Mouse (Mus musculus) heart, postnatal 0 days (tissue): ENCODE measurements around the gene Ptpn11. TPM values are rescaled to one million over a fixed set of nuclear protein-coding genes. Genes with fewer than 3 reads are reported as not detected.

ENCODE experiments used
- ATAC-seq: fragments of 200-750 bp; cut with Nextera tagmentation; 2 replicates; pipeline ENCODE4 v1.8.0; 2017; ENCODE audit warnings: low read depth, moderate number of reproducible peaks, moderate library complexity; ENCODE audit not compliant: insufficient read depth
- DNase-seq: peaks from one replicate; pipeline ENCODE4 v3.0.0-alpha.2; 2016; ENCODE audit warnings: low spot score
- H3K27ac ChIP-seq: fragments of 300-500 bp; sonication (generic); 2 replicates; pipeline ENCODE4 v1.5.1; 2014; ENCODE audit warnings: low read depth, mild to moderate bottlenecking
- H3K27me3 ChIP-seq: fragments of 300-500 bp; sonication (generic); 2 replicates; pipeline ENCODE4 v1.6.1; 2014; ENCODE audit warnings: low read length, mixed read lengths; ENCODE audit not compliant: control insufficient read depth, insufficient read depth
- H3K36me3 ChIP-seq: fragments of 300-500 bp; sonication (generic); replicated peaks from 2 replicates; pipeline ENCODE4 v1.6.1; 2014; ENCODE audit warnings: low read length, mixed read lengths; ENCODE audit not compliant: control insufficient read depth, insufficient read depth
- H3K4me1 ChIP-seq: fragments of 300-500 bp; sonication (generic); 2 replicates; pipeline ENCODE4 v1.6.1; 2014; ENCODE audit warnings: antibody characterized with exemption; ENCODE audit not compliant: control insufficient read depth, insufficient read depth
- H3K4me2 ChIP-seq: fragments of 300-500 bp; sonication (generic); 2 replicates; pipeline ENCODE4 v1.6.1; 2014; ENCODE audit warnings: low read depth, mild to moderate bottlenecking, low read length, moderate library complexity
- H3K4me3 ChIP-seq: fragments of 300-500 bp; sonication (generic); 2 replicates; pipeline ENCODE4 v1.5.1; 2014; ENCODE audit warnings: low read depth, low read length
- H3K9ac ChIP-seq: fragments of 300-500 bp; sonication (generic); replicated peaks from 2 replicates; pipeline ENCODE4 v1.6.1; 2014; ENCODE audit warnings: low read depth, low read length, mixed read lengths
- H3K9me3 ChIP-seq: fragments of 300-500 bp; sonication (generic); replicated peaks from 2 replicates; pipeline ENCODE4 v1.6.1; 2016; ENCODE audit warnings: low read length; ENCODE audit not compliant: control insufficient read depth
- CTCF ChIP-seq: IDR thresholded peaks from 2 replicates; pipeline ENCODE4 v1.5.1; 2016; ENCODE audit warnings: antibody characterized with exemption, control low read depth, low read depth
- EP300 ChIP-seq: IDR thresholded peaks from 2 replicates; pipeline ENCODE4 v1.6.1; 2016; ENCODE audit warnings: antibody characterized with exemption, low read depth
- WGBS: fragments of 180-500 bp; shearing (Covaris S2); extraction: QIAGEN DNeasy Blood & Tissue Kit; methylation state at CpG from one replicate; pipeline ENCODE4 v1.1.7; 2014; 5-methylcytosine and 5-hydroxymethylcytosine counted together
- polyA plus RNA-seq: library from polyadenylated mRNA; unstranded; fragments of >200 nt; fragmentation: Nextera tagmentation; extraction: Ambion mirVana; gene quantifications from 2 replicates; pipeline ENCODE4 v1.2.1, GENCODE M21; 2015
- total RNA-seq: library from RNA; depleted of rRNA; stranded (reverse); fragments of >200 nt; gene quantifications from 2 replicates; pipeline ENCODE4 v1.2.3, GENCODE M21; 2014; ENCODE audit warnings: low replicate concordance

The Ptpn11 gene
- total and polyA plus RNA-seq, 2 experiments from 2014 or later, result 24.7 to 45.5 TPM

- DNase-seq (no peak), ATAC-seq (no peak)
- Histone ChIP-seq H3K4me3 (no peak overlapping the region), H3K9ac (no peak overlapping the region), H3K27me3 (no peaks in the 10 kb centered on the region), H3K9me3 (no peaks in the 10 kb centered on the region), H3K4me1 (no peaks in the 10 kb centered on the region), H3K36me3 (no peaks in the 10 kb centered on the region), H3K4me2 (no peak overlapping the region), H3K27ac (no peak overlapping the region)
- 72% methylated on average over 3 of the region's 3 CpGs for WGBS
- TF ChIP-seq EP300, result no peak
- TF ChIP-seq CTCF, result no peak
Measured at GRCm38 (mm10) chr5:121122577-121122976, 68.6 kb downstream of the Ptpn11 start.

- Histone ChIP-seq H3K9me3 (no peaks in the 10 kb centered on the region), H3K27me3 (no peaks in the 10 kb centered on the region), H3K9ac (no peak overlapping the region), H3K27ac (no peak overlapping the region), H3K4me3 (no peak overlapping the region), H3K4me2 (no peak overlapping the region), H3K36me3 (no peaks in the 10 kb centered on the region), H3K4me1 (no peaks in the 10 kb centered on the region)
- WGBS, result 88% methylated on average over 3 of the region's 3 CpGs
- no peak for DNase-seq
- ATAC-seq, result no peak
- TF ChIP-seq CTCF (no peak), EP300 (no peak)
Measured at GRCm38 (mm10) chr5:121122036-121122435, 69.2 kb downstream of the Ptpn11 start.

DNA sequence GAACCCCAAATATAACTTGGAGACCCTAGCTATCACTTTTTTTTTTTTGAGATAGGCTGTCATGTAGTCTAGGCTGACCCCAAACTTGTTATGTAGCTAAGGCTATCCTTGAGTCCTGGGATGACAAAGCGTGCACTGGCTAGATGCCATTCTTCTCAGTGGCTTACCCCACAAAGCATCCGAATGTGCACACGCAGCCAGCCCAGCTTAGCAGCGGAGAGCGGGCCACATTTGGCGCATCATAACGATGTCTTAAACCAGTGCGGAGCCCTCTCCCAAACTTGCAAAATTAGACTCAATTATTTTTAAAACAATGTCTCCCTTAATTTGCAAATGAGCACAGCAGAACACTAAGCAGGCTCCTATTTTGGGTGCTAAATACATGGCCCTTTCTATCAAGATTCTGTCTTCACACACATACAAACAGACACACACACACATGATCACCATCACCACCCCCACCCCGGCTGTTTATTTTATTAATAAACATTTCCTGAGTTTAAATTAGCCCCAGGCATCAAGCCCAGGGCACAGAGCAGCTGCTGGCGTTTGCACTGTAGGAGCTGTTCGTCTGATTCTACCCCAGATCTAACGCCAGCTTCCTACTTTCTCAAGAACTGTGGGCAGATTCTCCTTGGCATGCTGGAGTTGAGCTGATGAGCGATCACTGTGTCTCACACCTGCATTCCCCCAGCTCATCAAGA is 71.7 kb downstream of the Ptpn11 start:
- H3K27ac ChIP-seq, result no peak overlapping the region
- H3K27me3 ChIP-seq, result no peaks in the 10 kb centered on the region
- 82% methylated on average over 13 of the region's 13 CpGs for WGBS
- no peak overlapping the region for H3K9ac ChIP-seq
- no peak overlapping the region for H3K4me2 ChIP-seq
- H3K4me3 ChIP-seq, result no peak overlapping the region
- H3K36me3 ChIP-seq, result no peaks in the 10 kb centered on the region
- H3K9me3 ChIP-seq, result no peaks in the 10 kb centered on the region
- ATAC-seq (no peak), DNase-seq (no peak)
- TF ChIP-seq CTCF (no peak), EP300 (no peak)
- H3K4me1 ChIP-seq, result no peaks in the 10 kb centered on the region

DNA sequence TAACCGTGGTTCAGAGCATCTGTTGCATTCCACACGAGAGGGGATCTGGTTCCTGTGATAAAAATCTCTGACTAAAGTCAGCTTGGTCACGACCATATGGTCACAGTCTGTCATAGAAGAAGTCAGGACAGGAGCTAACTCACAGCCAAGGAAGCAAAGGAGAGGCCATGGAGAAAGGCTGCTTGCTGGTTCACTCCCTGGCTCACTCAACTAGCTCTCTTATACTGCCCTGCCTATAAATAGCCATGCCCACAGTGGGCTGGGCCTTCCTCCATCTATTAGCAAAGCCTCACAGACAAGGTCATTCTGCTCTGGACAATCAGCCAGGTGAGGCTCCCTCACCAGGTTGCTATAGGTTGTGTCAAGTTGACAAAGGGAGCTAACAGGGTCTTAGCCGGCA is 72.9 kb downstream of the Ptpn11 start:
- Histone ChIP-seq H3K27ac (no peak overlapping the region), H3K9ac (no peak overlapping the region), H3K4me1 (peaks cover 5% of the 10 kb centered on the region; the same call in 1 of the 2 replicates), H3K36me3 (no peaks in the 10 kb centered on the region), H3K27me3 (no peaks in the 10 kb centered on the region), H3K9me3 (no peaks in the 10 kb centered on the region), H3K4me3 (no peak overlapping the region), H3K4me2 (no peak overlapping the region)
- no peak for TF ChIP-seq CTCF
- TF ChIP-seq EP300, result no peak
- DNase-seq (no peak), ATAC-seq (no peak)
- 32% methylated on average over 4 of the region's 4 CpGs for WGBS

DNA sequence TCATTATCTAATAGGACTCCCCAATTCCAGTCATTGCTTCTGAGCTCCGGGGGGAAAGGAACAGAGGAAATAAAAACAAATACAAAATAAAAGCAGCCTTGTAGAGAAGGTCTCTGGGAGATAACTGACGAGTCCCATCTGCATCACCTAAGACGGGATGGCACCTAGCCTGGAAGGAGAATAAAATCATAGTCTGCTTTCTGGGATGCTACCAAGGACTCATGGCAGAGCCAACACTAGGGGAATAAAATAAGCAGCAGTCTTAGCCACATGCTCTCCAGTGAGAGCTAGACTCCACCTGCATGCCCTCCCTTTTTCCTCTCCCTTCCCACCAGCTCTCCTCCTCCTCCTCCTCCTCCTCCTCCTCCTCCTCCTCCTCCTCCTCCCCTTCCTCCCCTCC is 74.3 kb downstream of the Ptpn11 start:
- no peaks in the 10 kb centered on the region for H3K27me3 ChIP-seq
- WGBS, result 53% methylated on average over 3 of the region's 3 CpGs
- H3K4me1 ChIP-seq, result peaks cover 5% of the 10 kb centered on the region; the same call in 1 of the 2 replicates
- no peak overlapping the region for H3K27ac ChIP-seq
- H3K9me3 ChIP-seq, result no peaks in the 10 kb centered on the region
- DNase-seq (no peak), ATAC-seq (no peak)
- no peak overlapping the region for H3K9ac ChIP-seq
- H3K4me2 ChIP-seq, result no peak overlapping the region
- TF ChIP-seq EP300, result no peak
- TF ChIP-seq CTCF, result no peak
- H3K4me3 ChIP-seq, result no peak overlapping the region
- no peaks in the 10 kb centered on the region for H3K36me3 ChIP-seq
